Mouse (Mus musculus) stomach, postnatal 0 days (tissue): Measurements from ENCODE around the gene Pnrc1. TPM values are rescaled to one million over a fixed set of nuclear protein-coding genes. Genes with fewer than 3 reads are reported as not detected.

Source experiments
- ATAC-seq: fragments of 200-750 bp; cut with Nextera tagmentation; 2 replicates; pipeline ENCODE4 v1.8.0; 2017; ENCODE audit not compliant: low FRiP score, low TSS enrichment
- DNase-seq: peaks from one replicate; pipeline ENCODE4 v3.0.0-alpha.2; 2016; ENCODE audit warnings: low spot score
- H3K27ac ChIP-seq: fragments of 300-500 bp; sonication (generic); replicated peaks from 2 replicates; pipeline ENCODE4 v1.5.1; 2014; ENCODE audit warnings: mild to moderate bottlenecking, control low read depth
- H3K27me3 ChIP-seq: fragments of 300-500 bp; sonication (generic); 2 replicates; pipeline ENCODE4 v1.6.1; 2014; ENCODE audit warnings: low read length; ENCODE audit not compliant: control insufficient read depth, insufficient read depth
- H3K36me3 ChIP-seq: fragments of 300-500 bp; sonication (generic); 2 replicates; pipeline ENCODE4 v1.6.1; 2014; ENCODE audit warnings: low read length, mixed read lengths; ENCODE audit not compliant: control insufficient read depth, insufficient read depth
- H3K4me1 ChIP-seq: fragments of 300-500 bp; sonication (generic); replicated peaks from 2 replicates; pipeline ENCODE4 v1.6.1; 2014; ENCODE audit warnings: antibody characterized with exemption; ENCODE audit not compliant: control insufficient read depth, insufficient read depth
- H3K4me2 ChIP-seq: fragments of 300-500 bp; sonication (generic); replicated peaks from 2 replicates; pipeline ENCODE4 v1.6.1; 2014; ENCODE audit warnings: low read depth, mild to moderate bottlenecking, control low read depth, moderate library complexity
- H3K4me3 ChIP-seq: fragments of 300-500 bp; sonication (generic); 2 replicates; pipeline ENCODE4 v1.5.1; 2014; ENCODE audit warnings: low read depth, low read length, control low read depth
- H3K9ac ChIP-seq: fragments of 300-500 bp; sonication (generic); 2 replicates; pipeline ENCODE4 v1.6.1; 2014; ENCODE audit warnings: mild to moderate bottlenecking, low read length, control low read depth, mixed read lengths
- H3K9me3 ChIP-seq: fragments of 300-500 bp; sonication (generic); 2 replicates; pipeline ENCODE4 v1.6.1; 2016; ENCODE audit warnings: low read length; ENCODE audit not compliant: control insufficient read depth
- CTCF ChIP-seq: IDR thresholded peaks from 2 replicates; pipeline ENCODE4 v1.5.1; 2016; ENCODE audit warnings: antibody characterized with exemption, low read depth, mild to moderate bottlenecking, moderate library complexity
- EP300 ChIP-seq: optimal IDR thresholded peaks from 2 replicates; pipeline ENCODE3; 2016; ENCODE audit warnings: antibody characterized with exemption
- WGBS: fragments of 180-500 bp; shearing (Covaris S2); extraction: QIAGEN DNeasy Blood & Tissue Kit; methylation state at CpG from one replicate; pipeline ENCODE4 v1.1.7; 2014; 5-methylcytosine and 5-hydroxymethylcytosine counted together
- polyA plus RNA-seq: library from polyadenylated mRNA; unstranded; fragments of >200 nt; fragmentation: Nextera tagmentation; extraction: Ambion mirVana; gene quantifications from 2 replicates; pipeline ENCODE4 v1.2.1, GENCODE M21; 2015

The Pnrc1 gene
- polyA plus RNA-seq, 1 experiment from 2014 or later, result 69.3 TPM

- Histone ChIP-seq H3K9ac (no peak overlapping the region), H3K36me3 (no peaks in the 10 kb centered on the region), H3K9me3 (no peaks in the 10 kb centered on the region), H3K4me2 (no peak overlapping the region), H3K4me3 (no peak overlapping the region), H3K4me1 (no peaks in the 10 kb centered on the region), H3K27me3 (no peaks in the 10 kb centered on the region), H3K27ac (no peak overlapping the region)
- TF ChIP-seq EP300 (no peak), CTCF (no peak)
- WGBS, result 44% methylated on average over 1 of the region's 1 CpGs
- ATAC-seq (no peak), DNase-seq (no peak)
These were observed 68.1 kb downstream of the Pnrc1 start for GRCm38 (mm10) chr4:33221847-33222246.

GRCm38 (mm10) chr4:33208881-33209841 lies 80.8 kb downstream of the Pnrc1 start, which contains the start of gene Srsf12:
Srsf12 (plus strand) TSS chr4:33208991.
- TF ChIP-seq CTCF, result peak; percentile 19; the same call in 1 of the 2 replicates
- no peak for TF ChIP-seq EP300
- Histone ChIP-seq H3K9me3 (no peaks in the 10 kb centered on the region), H3K9ac (peak within 1 kb of the TSS; percentile 69), H3K4me3 (peak within 1 kb of the TSS; percentile 55), H3K27ac (no peak within 1 kb of the TSS), H3K36me3 (no peaks in the 10 kb centered on the region), H3K4me1 (no peaks in the 10 kb centered on the region), H3K27me3 (no peaks in the 10 kb centered on the region), H3K4me2 (peak within 1 kb of the TSS; percentile 98)
- ATAC-seq (peak; percentile 75), DNase-seq (peak; percentile 52)
- 4% methylated on average over 46 of the region's 65 CpGs for WGBS

GRCm38 (mm10) chr4:33207551-33207950 lies 82.4 kb downstream of the Pnrc1 start:
- Histone ChIP-seq H3K9ac (no peak overlapping the region), H3K4me1 (no peaks in the 10 kb centered on the region), H3K4me3 (no peak overlapping the region), H3K36me3 (no peaks in the 10 kb centered on the region), H3K4me2 (no peak overlapping the region), H3K27ac (no peak overlapping the region), H3K9me3 (no peaks in the 10 kb centered on the region), H3K27me3 (no peaks in the 10 kb centered on the region)
- DNase-seq (no peak), ATAC-seq (no peak; the same call in 1 of the 2 replicates)
- TF ChIP-seq EP300 (no peak), CTCF (no peak)
- 71% methylated on average over 2 of the region's 2 CpGs for WGBS

- H3K36me3 ChIP-seq, result no peaks in the 10 kb centered on the region
- H3K4me2 ChIP-seq, result no peak overlapping the region
- ATAC-seq, result no peak
- TF ChIP-seq CTCF (peak; percentile 84), EP300 (no peak)
- WGBS, result 15% methylated on average over 4 of the region's 4 CpGs
- DNase-seq, result peak; percentile 58
- no peaks in the 10 kb centered on the region for H3K4me1 ChIP-seq
- no peaks in the 10 kb centered on the region for H3K9me3 ChIP-seq
- no peak overlapping the region for H3K27ac ChIP-seq
- H3K9ac ChIP-seq, result no peak overlapping the region
- no peaks in the 10 kb centered on the region for H3K27me3 ChIP-seq
- H3K4me3 ChIP-seq, result no peak overlapping the region
These were observed 85.3 kb downstream of the Pnrc1 start for GRCm38 (mm10) chr4:33204682-33205081.

GRCm38 (mm10) chr4:33198117-33198516 lies 91.8 kb downstream of the Pnrc1 start:
- TF ChIP-seq CTCF (no peak), EP300 (no peak)
- Histone ChIP-seq H3K9me3 (no peaks in the 10 kb centered on the region), H3K27me3 (no peaks in the 10 kb centered on the region), H3K4me1 (no peaks in the 10 kb centered on the region), H3K4me2 (no peak overlapping the region), H3K4me3 (no peak overlapping the region), H3K27ac (no peak overlapping the region), H3K36me3 (no peaks in the 10 kb centered on the region), H3K9ac (no peak overlapping the region)
- ATAC-seq (no peak), DNase-seq (no peak)
- WGBS, result 23% methylated on average over 2 of the region's 2 CpGs

Other genes starting within 250 kb of the Pnrc1 start
- 0.05 and 0.12 TPM in 2 replicates for gene Gabrr2, start 227.2 kb downstream of the Pnrc1 start, polyA plus RNA-seq
- not detected in 2 replicates for gene Gabrr1, start 157.6 kb downstream of the Pnrc1 start, polyA plus RNA-seq
- gene Pm20d2, start 100.4 kb downstream of the Pnrc1 start, polyA plus RNA-seq, result 1.7 and 1.9 TPM in 2 replicates
- 2.2 and 2.6 TPM in 2 replicates for gene Srsf12, start 81.2 kb downstream of the Pnrc1 start, polyA plus RNA-seq
- gene Rngtt, start 20.1 kb upstream of the Pnrc1 start, polyA plus RNA-seq, result 9.2 and 9.6 TPM in 2 replicates